Mouse (Mus musculus) embryo, embryonic 10 days (tissue): ENCODE measurements around the gene Arl8b.
"Not testable (repeated sequence)": the region's sequence is repeated elsewhere in the genome, so short reads cannot be mapped to it uniquely, and the experiment has no call there.

Source experiments
- DNase-seq: peaks from one replicate; pipeline ENCODE4 v3.0.0-alpha.2; 2015; ENCODE audit warnings: low spot score

Arl8b gene

GRCm38 (mm10) chr6:108835765-108836691, 53.1 kb downstream of the Arl8b start:
- DNase-seq = no peak

DNA sequence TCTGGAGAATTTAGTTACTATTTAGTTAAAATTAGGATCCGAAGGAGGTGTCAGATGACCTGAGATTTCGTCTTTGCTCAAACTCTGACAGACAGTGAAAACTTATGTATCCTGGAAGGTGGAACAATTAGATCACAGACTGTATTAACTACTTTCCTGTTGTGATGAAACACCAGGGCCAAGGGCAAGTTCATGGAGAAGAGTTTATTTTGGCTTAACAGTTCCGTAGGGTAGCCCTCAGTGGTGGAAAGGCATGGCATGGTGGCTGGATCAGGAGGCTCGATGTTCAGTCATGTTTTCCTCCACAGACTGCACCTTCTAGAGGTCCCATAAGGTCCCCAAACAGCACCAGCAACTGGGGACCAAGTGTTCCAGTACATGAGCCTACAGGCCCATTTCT, 54.2 kb downstream of the Arl8b start:
- DNase-seq = no peak

- no peak for DNase-seq
These were observed 55.1 kb downstream of the Arl8b start for GRCm38 (mm10) chr6:108837958-108838357.

GRCm38 (mm10) chr6:108839432-108839831, 56.5 kb downstream of the Arl8b start:
- no peak for DNase-seq

- DNase-seq = no peak
These were observed 58.2 kb downstream of the Arl8b start for GRCm38 (mm10) chr6:108840861-108841640.

- DNase-seq = no peak
These were observed 60.8 kb downstream of the Arl8b start for GRCm38 (mm10) chr6:108843664-108844063.

DNA sequence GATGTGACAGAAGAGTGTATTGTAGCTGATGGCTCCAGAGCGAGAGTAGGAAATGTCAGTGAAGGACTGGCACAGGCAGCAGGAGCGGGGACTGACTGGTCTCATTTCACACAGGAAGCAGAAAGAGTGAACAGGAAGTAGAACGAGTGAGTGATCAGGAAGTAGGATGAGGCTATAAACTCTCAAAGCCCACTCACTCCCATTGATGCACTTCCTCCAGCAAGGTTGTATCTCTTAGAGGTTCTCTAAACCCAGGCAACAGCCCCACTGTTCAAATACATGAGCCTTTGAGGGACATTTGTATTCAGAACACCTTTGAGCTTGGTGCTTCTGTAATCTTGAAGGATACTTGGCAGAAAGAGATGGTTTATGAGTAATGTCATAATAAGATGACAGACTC, 61.2 kb downstream of the Arl8b start:
- no peak for DNase-seq

DNA sequence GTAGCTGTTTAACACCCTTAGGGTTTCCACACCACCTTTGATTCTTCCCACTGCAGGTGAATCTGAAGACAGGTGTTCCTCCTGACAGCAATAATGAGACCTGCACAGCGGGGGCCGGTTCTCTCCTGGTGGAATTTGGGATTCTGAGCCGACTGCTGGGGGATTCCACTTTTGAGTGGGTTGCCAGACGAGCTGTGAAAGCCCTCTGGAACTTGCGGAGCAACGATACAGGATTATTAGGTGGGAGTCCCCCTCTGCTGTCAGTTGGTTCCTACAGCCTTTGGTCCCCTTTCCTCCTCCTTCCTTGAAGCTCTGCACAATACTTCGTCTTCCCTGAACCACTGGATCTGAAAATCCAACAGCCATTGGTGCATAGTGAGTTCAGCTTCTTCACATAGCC, 61.9 kb downstream of the Arl8b start:
- no peak for DNase-seq

DNA sequence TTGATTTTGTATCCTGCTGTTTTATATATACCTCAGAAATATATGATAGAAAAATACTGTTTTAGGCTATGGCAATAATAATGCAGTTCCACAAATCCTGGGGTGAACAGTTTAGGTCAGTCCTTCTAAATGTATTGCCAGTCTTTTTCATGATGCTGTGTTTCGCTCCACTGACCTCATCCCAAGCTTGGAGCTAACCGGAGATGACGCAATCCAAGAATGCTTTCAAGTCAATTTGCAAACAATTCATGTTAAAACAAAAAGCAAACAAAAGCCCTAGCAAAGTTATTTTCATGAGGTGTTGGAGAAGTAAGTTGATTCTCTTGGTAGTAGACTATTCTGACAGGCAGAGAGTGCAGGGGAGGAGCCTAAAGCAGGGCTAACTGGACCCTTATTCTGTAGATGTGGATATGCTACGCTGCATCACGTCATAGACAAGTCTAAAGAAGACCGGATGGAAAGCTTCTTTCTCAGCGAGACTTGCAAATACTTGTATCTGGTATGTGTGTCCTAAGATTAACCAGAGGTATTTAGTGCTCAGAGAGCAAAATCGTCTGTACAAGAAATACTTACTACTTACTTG, 69.3 kb downstream of the Arl8b start:
- no peak for DNase-seq

DNA sequence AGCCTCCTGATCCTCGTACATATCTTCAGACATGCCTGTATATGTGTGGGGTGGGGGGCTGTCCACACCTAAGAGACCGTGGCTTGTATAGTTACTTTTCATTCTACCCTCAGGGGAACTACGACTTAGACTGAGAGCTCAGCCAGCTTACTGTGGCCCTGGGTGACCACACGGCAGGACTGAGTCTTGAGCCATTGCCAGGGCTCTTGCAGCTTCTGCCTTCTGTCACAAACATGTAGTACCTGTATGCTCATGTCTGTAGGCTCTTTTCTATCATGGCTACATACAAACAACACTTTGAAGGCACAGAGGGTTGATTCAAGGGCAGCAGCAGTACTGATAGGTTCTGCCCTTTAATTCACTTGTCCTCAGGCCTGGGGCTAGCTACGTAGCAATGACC, 70.1 kb downstream of the Arl8b start:
- DNase-seq = no peak

- no peak for DNase-seq
These were observed 75.7 kb downstream of the Arl8b start for GRCm38 (mm10) chr6:108858583-108858982.

DNA sequence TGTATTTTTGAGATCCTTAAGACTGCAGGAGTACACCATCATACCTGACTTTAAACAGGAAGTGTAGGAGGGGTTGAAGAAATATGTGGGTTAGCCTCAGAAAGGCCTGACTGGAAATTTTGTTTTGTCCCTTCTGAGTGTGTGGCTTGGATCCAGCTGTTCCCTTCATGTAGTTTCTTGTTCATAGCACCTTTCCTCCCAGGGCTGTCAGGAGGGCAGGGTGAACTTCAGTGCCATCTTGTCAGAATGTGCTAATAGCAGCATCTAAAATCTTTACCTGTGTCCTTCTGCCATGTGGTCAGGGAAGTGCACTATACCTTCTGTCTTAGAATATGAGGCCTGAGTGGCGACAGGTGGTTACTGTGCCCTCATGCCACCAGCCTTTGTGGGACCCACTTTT, 78.3 kb downstream of the Arl8b start:
- DNase-seq = no peak

GRCm38 (mm10) chr6:108862548-108862947, 79.6 kb downstream of the Arl8b start:
- DNase-seq = no peak

GRCm38 (mm10) chr6:108866317-108866716, 83.4 kb downstream of the Arl8b start:
- no peak for DNase-seq

GRCm38 (mm10) chr6:108869031-108869430, 86.1 kb downstream of the Arl8b start:
- DNase-seq = not testable (repeated sequence)

DNA sequence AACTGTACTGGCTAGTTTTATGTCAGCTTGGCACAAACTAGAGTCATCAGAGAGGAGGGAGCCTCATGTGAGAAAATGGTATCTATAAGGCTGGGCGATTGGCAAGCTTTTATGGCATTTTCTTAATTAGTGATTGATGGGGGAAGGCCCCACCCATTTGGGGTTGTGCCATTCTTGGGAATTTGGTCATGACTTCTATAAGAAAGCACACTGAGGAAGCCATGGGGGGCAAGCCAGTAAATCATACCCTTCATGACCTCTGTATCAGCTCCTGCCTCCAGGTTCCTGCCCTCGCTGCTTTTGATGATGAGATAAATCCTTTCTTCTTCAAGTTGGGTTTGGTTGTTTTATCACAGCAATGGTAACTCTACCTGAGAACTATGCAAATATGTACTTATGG, 87.5 kb downstream of the Arl8b start:
- DNase-seq = no peak

- DNase-seq = no peak
These were observed 88.4 kb downstream of the Arl8b start for GRCm38 (mm10) chr6:108871251-108871650.
